Mouse (Mus musculus) heart, embryonic 14.5 days (tissue): ENCODE measurements at regions not wholly inside any gene's neighbourhood (a gene's known extent, or its start where the extent isn't known, plus 50 kb on each side); places are given as distances from the start of the nearest gene placed in this dataset. TPM values are rescaled to one million over a fixed set of nuclear protein-coding genes. Genes with fewer than 3 reads are reported as not detected.

Experiments used
- ATAC-seq: fragments of 200-750 bp; cut with Nextera tagmentation; 2 replicates; pipeline ENCODE4 v1.8.0; 2017; ENCODE audit warnings: low read depth, moderate TSS enrichment; ENCODE audit not compliant: insufficient number of reproducible peaks, insufficient read depth, low FRiP score
- H3K27ac ChIP-seq, 2 experiments: fragments of 200-500 bp in 1 of 2; fragments of 300-500 bp in 1 of 2; sonication (generic) in 1 of 2; replicated peaks in 1 of 2; 2 replicates each; pipeline ENCODE4 v1.5.1; 2012 to 2014; ENCODE audit warnings: low read depth in 2 of 2, low read length in 2 of 2, control low read depth in 1 of 2, mild to moderate bottlenecking in 1 of 2, mixed read lengths in 1 of 2; ENCODE audit not compliant: control insufficient read depth in 1 of 2, insufficient read depth in 1 of 2
- H3K27me3 ChIP-seq: fragments of 300-500 bp; sonication (generic); 2 replicates; pipeline ENCODE4 v1.6.1; 2014; ENCODE audit warnings: mild to moderate bottlenecking, low read length, control low read depth; ENCODE audit not compliant: control insufficient read depth, insufficient read depth
- H3K36me3 ChIP-seq: fragments of 300-500 bp; sonication (generic); 2 replicates; pipeline ENCODE4 v1.6.1; 2014; ENCODE audit warnings: mild to moderate bottlenecking, control low read depth, low read length, mixed read lengths; ENCODE audit not compliant: control insufficient read depth, insufficient read depth
- H3K4me1 ChIP-seq, 2 experiments: fragments of 200-500 bp in 1 of 2; fragments of 300-500 bp in 1 of 2; sonication (generic) in 1 of 2; 2 replicates each; pipeline ENCODE4 v1.6.1; 2012 to 2014; ENCODE audit warnings: low read length in 2 of 2, control low read depth in 1 of 2, mixed read lengths in 1 of 2; ENCODE audit not compliant: control insufficient read depth in 2 of 2, insufficient read depth in 2 of 2
- H3K4me2 ChIP-seq: fragments of 300-500 bp; sonication (generic); 2 replicates; pipeline ENCODE4 v1.6.1; 2014; ENCODE audit warnings: mild to moderate bottlenecking, low read length
- H3K4me3 ChIP-seq, 2 experiments: fragments of 200-500 bp in 1 of 2; fragments of 300-500 bp in 1 of 2; sonication (generic) in 1 of 2; 2 replicates each; pipeline ENCODE4 v1.5.1; 2012 to 2014; ENCODE audit warnings: low read length in 2 of 2, mild to moderate bottlenecking in 2 of 2, control low read depth in 1 of 2, low read depth in 1 of 2, moderate library complexity in 1 of 2; ENCODE audit not compliant: control insufficient read depth in 1 of 2, insufficient read depth in 1 of 2
- H3K9ac ChIP-seq: fragments of 300-500 bp; sonication (generic); 2 replicates; pipeline ENCODE4 v1.6.1; 2014; ENCODE audit warnings: mild to moderate bottlenecking, low read length
- H3K9me3 ChIP-seq: fragments of 300-500 bp; sonication (generic); 2 replicates; pipeline ENCODE4 v1.6.1; 2016; ENCODE audit warnings: low read length, control low read depth; ENCODE audit not compliant: control insufficient read depth
- WGBS: fragments of 180-500 bp; shearing (Covaris S2); extraction: QIAGEN DNeasy Blood & Tissue Kit; methylation state at CpG from one replicate; pipeline ENCODE4 v1.1.7; 2014; 5-methylcytosine and 5-hydroxymethylcytosine counted together
- microRNA-seq: library from miRNA; unstranded; fragments of <30 nt; microRNA quantifications from one replicate; pipeline ENCODE4, GENCODE M21; 2016

DNA sequence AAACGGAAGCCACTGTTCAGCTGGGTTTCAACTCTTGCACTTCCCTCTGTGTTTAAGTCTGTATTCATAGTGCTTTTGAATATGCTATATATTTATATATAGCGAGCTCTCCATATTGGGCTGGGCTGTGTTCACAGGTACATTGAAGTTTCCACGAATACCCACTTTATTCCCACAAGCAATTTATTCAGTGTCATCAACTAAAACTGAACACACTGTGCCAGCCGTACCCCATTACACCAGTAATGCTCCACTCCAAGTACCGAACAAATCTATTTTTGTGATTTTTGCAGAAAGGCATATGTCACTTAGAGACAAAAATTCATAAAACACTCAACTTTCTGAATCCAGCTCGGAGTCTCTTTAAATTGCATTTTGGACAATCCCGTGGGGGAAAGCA, 1048.5 kb downstream of the Sorcs1 start:
- no peak overlapping the region for H3K4me2 ChIP-seq
- H3K9ac ChIP-seq: no peak overlapping the region
- whole genome bisulfite sequencing: 82% methylated on average over 7 of the region's 7 CpGs
- no peaks in the 10 kb centered on the region for H3K4me1 ChIP-seq
- H3K27me3 ChIP-seq: no peaks in the 10 kb centered on the region
- no peaks in the 10 kb centered on the region for H3K9me3 ChIP-seq
- no peak overlapping the region for H3K27ac ChIP-seq
- no peak for ATAC-seq
- no peaks in the 10 kb centered on the region for H3K36me3 ChIP-seq
- H3K4me3 ChIP-seq: no peak overlapping the region

DNA sequence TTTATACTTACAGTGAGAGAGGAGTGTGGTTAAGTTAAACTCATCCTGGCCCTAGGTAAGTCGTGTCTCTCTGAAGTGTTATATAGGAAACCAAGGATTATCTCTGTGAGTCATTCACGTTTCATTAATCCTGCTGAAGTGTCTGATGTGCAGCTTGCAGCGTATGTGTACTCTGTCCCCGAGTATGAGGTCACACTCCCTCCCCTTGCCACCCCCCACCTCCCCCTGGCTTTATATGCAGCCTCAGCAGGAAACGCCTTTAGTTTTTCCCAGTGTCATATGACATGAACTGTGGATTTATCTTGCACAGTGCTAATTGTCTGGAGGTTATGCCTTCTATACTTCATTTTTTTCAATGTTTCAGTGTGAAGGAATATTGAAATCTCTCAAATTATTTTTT, 1058.5 kb downstream of the Sorcs1 start:
- Histone ChIP-seq H3K4me1 (no peaks in the 10 kb centered on the region), H3K4me2 (no peak overlapping the region), H3K9me3 (no peaks in the 10 kb centered on the region), H3K9ac (no peak overlapping the region), H3K27ac (no peak overlapping the region), H3K27me3 (no peaks in the 10 kb centered on the region), H3K36me3 (no peaks in the 10 kb centered on the region), H3K4me3 (no peak overlapping the region)
- 31% methylated on average over 5 of the region's 5 CpGs for WGBS
- no peak for ATAC-seq

- H3K4me2 ChIP-seq: no peak overlapping the region
- no peaks in the 10 kb centered on the region for H3K9me3 ChIP-seq
- no peak overlapping the region for H3K4me3 ChIP-seq
- H3K27me3 ChIP-seq: no peaks in the 10 kb centered on the region
- H3K4me1 ChIP-seq: no peaks in the 10 kb centered on the region
- H3K9ac ChIP-seq: no peak overlapping the region
- H3K27ac ChIP-seq: no peak overlapping the region
- ATAC-seq: no peak
- H3K36me3 ChIP-seq: no peaks in the 10 kb centered on the region
Observed at GRCm38 (mm10) chr19:49615071-49615470, 1063.4 kb downstream of the Sorcs1 start.

Small RNA genes lying in the stretch of these regions (microRNA-seq; reads per million reads assigned to microRNA genes)
- not detected for gene Gm27935
